Mouse (Mus musculus): ENCODE results near the gene Gm45618.

- TF ChIP-seq POLR2A (IDR thresholded peaks at IDR 0.05; ENCODE audit: control insufficient read depth, extremely low read depth, insufficient read depth, low read length, poor library complexity): no peak
- TF ChIP-seq CTCF (IDR thresholded peaks at IDR 0.05; ENCODE audit: borderline replicate concordance, control insufficient read depth, extremely low read depth, insufficient read depth, low read length, poor library complexity): no peak
Measured at GRCm38 (mm10) chr7:142079365-142079764, 41.2 kb downstream of the Gm45618 start.

All from thymus, adult 2 months (tissue).